Mouse (Mus musculus) heart, embryonic 10.5 days (tissue): ENCODE data around the gene Gm20388. TPM values are rescaled to one million over a fixed set of nuclear protein-coding genes. Genes with fewer than 3 reads are reported as not detected.

Experiments
- DNase-seq: peaks from one replicate; pipeline ENCODE4 v3.0.0-alpha.2; 2017; ENCODE audit warnings: low spot score
- H3K27ac ChIP-seq: fragments of 300-500 bp; sonication (generic); 2 replicates; pipeline ENCODE4 v1.5.1; 2016; ENCODE audit warnings: mild to moderate bottlenecking
- H3K27me3 ChIP-seq: fragments of 300-500 bp; sonication (generic); 2 replicates; pipeline ENCODE4 v1.6.1; 2016; ENCODE audit warnings: mild to moderate bottlenecking; ENCODE audit not compliant: poor library complexity, insufficient read depth, severe bottlenecking
- H3K36me3 ChIP-seq: fragments of 300-500 bp; sonication (generic); 2 replicates; pipeline ENCODE4 v1.6.1; 2016; ENCODE audit warnings: mild to moderate bottlenecking, moderate library complexity
- H3K4me1 ChIP-seq: fragments of 300-500 bp; sonication (generic); 2 replicates; pipeline ENCODE4 v1.6.1; 2016; ENCODE audit warnings: mild to moderate bottlenecking
- H3K4me3 ChIP-seq: fragments of 300-500 bp; sonication (generic); 2 replicates; pipeline ENCODE4 v1.5.1; 2016; ENCODE audit warnings: mild to moderate bottlenecking, moderate library complexity
- H3K9me3 ChIP-seq: fragments of 300-500 bp; sonication (generic); 2 replicates; pipeline ENCODE4 v1.6.1; 2016; ENCODE audit warnings: mild to moderate bottlenecking, moderate library complexity
- WGBS: fragments of 180-500 bp; shearing (Covaris S2); methylation state at CpG from one replicate; pipeline ENCODE4 v1.1.7; 2016; 5-methylcytosine and 5-hydroxymethylcytosine counted together
- polyA plus RNA-seq: library from polyadenylated mRNA; unstranded; fragments of >200 nt; fragmentation: Nextera tagmentation; extraction: Ambion mirVana; gene quantifications from 2 replicates; pipeline ENCODE4 v1.2.1, GENCODE M21; 2016

Gm20388 gene
- polyA plus RNA-seq, 1 experiment from 2014 or later: 4.5 TPM

- Histone ChIP-seq H3K4me1 (peaks cover 56% of the 10 kb centered on the region), H3K4me3 (no peak overlapping the region), H3K9me3 (0 out of 2 replicates have a peak, but pooled peaks cover 4% of the 10 kb centered on the region), H3K27me3 (0 out of 2 replicates have a peak, but pooled peaks cover 6% of the 10 kb centered on the region), H3K27ac (no peak overlapping the region; the same call in 1 of the 2 replicates), H3K36me3 (0 out of 2 replicates have a peak, but pooled peaks cover 2% of the 10 kb centered on the region)
- 90% methylated on average over 12 of the region's 12 CpGs for WGBS
- DNase-seq: no peak
Measured at GRCm38 (mm10) chr8:124264671-124265070, 4354.0 kb downstream of the Gm20388 start.

DNA sequence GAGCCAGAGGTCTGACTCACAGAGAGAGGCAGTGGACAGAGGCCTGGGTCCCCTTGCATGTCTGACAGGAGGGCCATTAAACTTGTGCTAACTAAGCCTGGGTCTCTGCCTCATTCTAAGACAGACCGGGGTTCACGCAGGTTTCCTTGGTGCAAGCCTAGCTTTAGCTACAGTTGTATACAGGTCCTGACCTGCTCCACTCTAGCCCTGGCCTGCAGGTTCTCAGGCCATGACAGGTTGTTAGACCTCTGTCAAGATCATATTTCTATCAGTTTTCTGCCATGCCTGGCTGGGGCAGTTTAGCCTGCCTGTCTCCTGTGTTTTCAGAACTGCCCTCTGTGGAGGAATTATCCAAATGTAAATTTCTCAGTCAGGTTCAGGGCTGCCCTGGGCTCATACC, 4354.5 kb downstream of the Gm20388 start:
- Histone ChIP-seq H3K36me3 (0 out of 2 replicates have a peak, but pooled peaks cover 2% of the 10 kb centered on the region), H3K27me3 (0 out of 2 replicates have a peak, but pooled peaks cover 6% of the 10 kb centered on the region), H3K27ac (no peak overlapping the region; the same call in 1 of the 2 replicates), H3K4me3 (no peak overlapping the region), H3K4me1 (peaks cover 56% of the 10 kb centered on the region), H3K9me3 (0 out of 2 replicates have a peak, but pooled peaks cover 4% of the 10 kb centered on the region)
- no peak for DNase-seq
- WGBS: 78% methylated on average over 2 of the region's 2 CpGs

DNA sequence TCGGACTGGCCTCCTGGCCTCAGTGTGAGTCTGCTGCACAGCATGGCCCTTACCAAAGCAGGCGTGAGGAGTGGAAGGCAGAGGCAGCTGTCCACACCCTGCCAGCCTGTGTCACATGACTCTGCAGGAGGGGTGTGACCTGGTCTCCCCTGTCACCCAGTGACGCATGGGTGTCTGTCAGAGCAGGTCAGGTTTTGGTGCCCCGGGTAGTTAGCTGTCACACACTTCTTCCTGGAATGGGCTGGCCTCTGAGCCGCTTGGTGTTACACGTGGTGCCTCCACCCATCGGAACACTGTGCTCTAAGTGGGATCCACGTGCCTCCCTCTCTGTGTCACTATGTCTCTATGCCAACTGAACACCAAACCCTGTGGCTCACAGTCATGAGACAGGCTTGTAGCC, 4355.2 kb downstream of the Gm20388 start:
- 0 out of 2 replicates have a peak, but pooled peaks cover 6% of the 10 kb centered on the region for H3K27me3 ChIP-seq
- 61% methylated on average over 8 of the region's 8 CpGs for WGBS
- 0 out of 2 replicates have a peak, but pooled peaks cover 4% of the 10 kb centered on the region for H3K9me3 ChIP-seq
- H3K27ac ChIP-seq: peak overlapping the region; percentile 57; the same call in 1 of the 2 replicates
- H3K36me3 ChIP-seq: 0 out of 2 replicates have a peak, but pooled peaks cover 2% of the 10 kb centered on the region
- no peak overlapping the region for H3K4me3 ChIP-seq
- peaks cover 56% of the 10 kb centered on the region for H3K4me1 ChIP-seq
- peak; percentile 78 for DNase-seq

- DNase-seq: no peak
- H3K27me3 ChIP-seq: 0 out of 2 replicates have a peak, but pooled peaks cover 6% of the 10 kb centered on the region
- H3K36me3 ChIP-seq: 0 out of 2 replicates have a peak, but pooled peaks cover 2% of the 10 kb centered on the region
- no peak overlapping the region for H3K27ac ChIP-seq
- WGBS: 80% methylated on average over 4 of the region's 4 CpGs
- peaks cover 52% of the 10 kb centered on the region for H3K4me1 ChIP-seq
- H3K9me3 ChIP-seq: 0 out of 2 replicates have a peak, but pooled peaks cover 4% of the 10 kb centered on the region
- no peak overlapping the region for H3K4me3 ChIP-seq
Measured at GRCm38 (mm10) chr8:124267206-124267605, 4356.6 kb downstream of the Gm20388 start.

- no peak overlapping the region for H3K4me3 ChIP-seq
- no peak for DNase-seq
- H3K9me3 ChIP-seq: 0 out of 2 replicates have a peak, but pooled peaks cover 4% of the 10 kb centered on the region
- 0 out of 2 replicates have a peak, but pooled peaks cover 6% of the 10 kb centered on the region for H3K36me3 ChIP-seq
- 0 out of 2 replicates have a peak overlapping the region, but pooled peaks have one; percentile 8 for H3K27ac ChIP-seq
- no peaks in the 10 kb centered on the region for H3K27me3 ChIP-seq
- H3K4me1 ChIP-seq: peaks cover 52% of the 10 kb centered on the region
- WGBS: 62% methylated on average over 6 of the region's 6 CpGs
Measured at GRCm38 (mm10) chr8:124270504-124270903, 4359.9 kb downstream of the Gm20388 start.

GRCm38 (mm10) chr8:124270904-124271303, 4360.3 kb downstream of the Gm20388 start:
- Histone ChIP-seq H3K27ac (peak overlapping the region; percentile 8; the same call in 1 of the 2 replicates), H3K4me1 (peaks cover 50% of the 10 kb centered on the region)
- WGBS: 71% methylated on average over 11 of the region's 11 CpGs

DNA sequence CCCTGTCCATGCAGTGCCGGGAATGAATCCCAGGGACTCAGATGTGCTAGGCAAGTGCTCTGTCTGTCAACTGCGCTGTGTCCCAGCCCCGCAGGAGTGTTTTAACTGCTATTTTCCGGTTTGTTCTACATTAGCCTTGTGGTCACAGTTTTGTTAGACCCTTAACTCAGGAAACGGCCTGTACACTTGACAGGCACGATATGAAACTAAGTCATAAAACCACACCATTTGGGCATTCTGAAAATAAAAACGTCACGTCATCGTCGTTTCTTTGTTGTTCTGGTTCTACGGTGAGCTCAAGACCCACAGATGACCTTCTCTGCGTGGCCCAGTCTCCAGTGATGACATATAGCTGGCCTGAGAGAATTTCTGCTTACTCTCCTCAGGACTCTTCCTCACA, 4360.9 kb downstream of the Gm20388 start:
- Histone ChIP-seq H3K36me3 (peaks cover 16% of the 10 kb centered on the region), H3K9me3 (0 out of 2 replicates have a peak, but pooled peaks cover 4% of the 10 kb centered on the region), H3K27ac (0 out of 2 replicates have a peak overlapping the region, but pooled peaks have one; percentile 8), H3K4me1 (peaks cover 48% of the 10 kb centered on the region), H3K27me3 (no peaks in the 10 kb centered on the region), H3K4me3 (no peak overlapping the region)
- no peak for DNase-seq
- WGBS: 88% methylated on average over 12 of the region's 12 CpGs

More at GRCm38 (mm10) chr8:124270904-124271303, 4360.3 kb downstream of the Gm20388 start:
- no peak overlapping the region for H3K4me3 ChIP-seq
- no peaks in the 10 kb centered on the region for H3K27me3 ChIP-seq
- 0 out of 2 replicates have a peak, but pooled peaks cover 4% of the 10 kb centered on the region for H3K9me3 ChIP-seq
- H3K36me3 ChIP-seq: peaks cover 10% of the 10 kb centered on the region
- DNase-seq: no peak

DNA sequence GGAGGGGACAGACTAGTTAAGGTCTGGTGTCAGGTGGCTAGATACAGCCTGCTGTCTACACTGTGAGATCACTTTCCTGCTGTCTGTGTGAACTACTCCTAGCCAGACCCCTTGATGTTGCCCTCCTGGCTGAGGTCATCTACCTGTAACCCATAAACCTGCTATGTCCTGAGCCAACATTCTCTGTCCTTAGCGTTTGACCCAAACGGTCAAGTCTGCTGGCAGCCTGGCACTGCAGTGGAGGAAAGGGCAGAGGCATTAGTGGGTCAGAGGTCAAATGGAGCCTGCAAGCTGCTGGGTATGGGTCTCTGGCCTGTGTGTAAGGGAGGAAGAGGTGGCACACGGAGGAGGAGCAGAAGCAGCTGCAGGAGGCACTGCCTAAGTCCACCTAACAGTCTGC, 4362.2 kb downstream of the Gm20388 start:
- Histone ChIP-seq H3K27ac (0 out of 2 replicates have a peak overlapping the region, but pooled peaks have one; percentile 26), H3K4me3 (no peak overlapping the region), H3K27me3 (no peaks in the 10 kb centered on the region), H3K9me3 (0 out of 2 replicates have a peak, but pooled peaks cover 4% of the 10 kb centered on the region), H3K36me3 (peaks cover 18% of the 10 kb centered on the region), H3K4me1 (peaks cover 61% of the 10 kb centered on the region)
- no peak for DNase-seq
- 72% methylated on average over 3 of the region's 3 CpGs for WGBS

DNA sequence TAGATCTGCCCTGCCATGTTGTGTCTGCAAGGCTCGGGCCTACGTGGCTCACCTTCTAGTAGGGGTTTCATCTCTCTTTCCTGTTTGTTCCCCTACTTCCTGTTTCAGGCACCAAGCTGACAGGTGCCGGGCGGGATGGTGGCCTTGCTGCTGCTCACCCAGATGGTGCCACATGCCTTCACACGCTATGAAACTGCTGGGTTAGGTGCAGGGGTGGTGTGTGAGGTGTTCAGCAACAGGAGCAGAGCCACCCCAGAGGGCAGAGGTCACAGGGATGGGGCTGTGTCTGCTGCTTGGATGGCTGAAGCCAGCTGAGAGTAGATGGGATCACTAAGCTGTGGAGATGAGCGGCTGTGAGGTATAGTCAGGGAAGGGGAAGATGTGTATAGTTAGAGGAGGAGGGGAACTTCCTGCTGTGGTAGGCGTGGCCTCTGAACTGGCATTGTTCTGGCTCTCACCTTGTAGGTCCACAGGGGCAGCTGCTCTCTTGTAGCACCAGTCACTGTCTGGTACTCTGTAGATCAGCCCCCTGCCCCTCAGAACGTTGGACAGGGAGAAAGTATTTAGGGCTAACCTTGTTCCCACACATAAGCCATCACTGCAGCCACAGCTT, 4363.1 kb downstream of the Gm20388 start:
- H3K36me3 ChIP-seq: peaks cover 16% of the 10 kb centered on the region
- H3K27ac ChIP-seq: no peak overlapping the region
- 61% methylated on average over 8 of the region's 8 CpGs for WGBS
- DNase-seq: no peak
- no peaks in the 10 kb centered on the region for H3K9me3 ChIP-seq
- H3K27me3 ChIP-seq: no peaks in the 10 kb centered on the region
- H3K4me1 ChIP-seq: peaks cover 69% of the 10 kb centered on the region
- H3K4me3 ChIP-seq: no peak overlapping the region

GRCm38 (mm10) chr8:124274441-124275120, 4363.9 kb downstream of the Gm20388 start:
- peaks cover 73% of the 10 kb centered on the region for H3K4me1 ChIP-seq
- DNase-seq: no peak
- no peaks in the 10 kb centered on the region for H3K9me3 ChIP-seq
- H3K36me3 ChIP-seq: peaks cover 16% of the 10 kb centered on the region
- no peak overlapping the region for H3K4me3 ChIP-seq
- no peaks in the 10 kb centered on the region for H3K27me3 ChIP-seq
- 78% methylated on average over 10 of the region's 10 CpGs for WGBS
- no peak overlapping the region for H3K27ac ChIP-seq

DNA sequence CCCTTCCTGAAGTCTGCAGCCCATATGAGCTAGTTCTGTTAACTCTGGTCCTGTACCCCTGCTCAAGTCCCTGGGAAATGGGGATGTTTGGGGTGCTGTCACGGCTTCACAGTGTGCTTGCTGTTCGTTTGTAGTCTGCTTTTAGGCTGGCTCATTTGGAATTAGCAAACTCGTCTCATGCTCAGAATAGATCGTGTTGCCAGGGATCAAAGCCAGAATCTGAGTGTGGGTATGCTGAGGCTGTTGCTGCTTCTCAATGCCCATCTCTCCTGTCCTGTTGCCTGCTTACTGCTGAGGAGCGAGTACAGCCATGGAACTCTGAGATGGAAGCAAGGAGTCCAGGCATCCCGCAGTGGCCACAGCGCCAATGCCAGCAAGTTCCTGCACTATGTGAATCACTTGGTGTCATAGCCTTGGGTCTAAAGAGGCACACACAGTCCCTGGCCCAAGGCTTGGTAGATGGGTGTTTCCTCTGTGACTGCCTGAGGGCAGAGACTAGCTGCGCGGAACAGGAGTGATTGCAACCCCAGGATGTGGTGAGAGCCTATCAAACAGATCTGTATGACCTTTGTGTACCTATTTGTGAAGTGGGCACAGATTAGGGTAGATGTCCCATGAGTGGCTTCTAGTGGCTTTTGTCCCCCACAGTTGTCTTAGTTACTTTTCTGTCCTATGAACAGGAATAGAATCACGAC, 4364.9 kb downstream of the Gm20388 start:
- 93% methylated on average over 10 of the region's 10 CpGs for WGBS
- Histone ChIP-seq H3K36me3 (peaks cover 16% of the 10 kb centered on the region), H3K27ac (no peak overlapping the region), H3K27me3 (no peaks in the 10 kb centered on the region), H3K9me3 (no peaks in the 10 kb centered on the region), H3K4me3 (no peak overlapping the region), H3K4me1 (peaks cover 73% of the 10 kb centered on the region)
- DNase-seq: no peak
